Mouse (Mus musculus): ENCODE measurements around the gene Serping1.
"Not testable (repeated sequence)": the region's sequence is repeated elsewhere in the genome, so short reads cannot be mapped to it uniquely, and the experiment has no call there.

Gene Serping1

DNA sequence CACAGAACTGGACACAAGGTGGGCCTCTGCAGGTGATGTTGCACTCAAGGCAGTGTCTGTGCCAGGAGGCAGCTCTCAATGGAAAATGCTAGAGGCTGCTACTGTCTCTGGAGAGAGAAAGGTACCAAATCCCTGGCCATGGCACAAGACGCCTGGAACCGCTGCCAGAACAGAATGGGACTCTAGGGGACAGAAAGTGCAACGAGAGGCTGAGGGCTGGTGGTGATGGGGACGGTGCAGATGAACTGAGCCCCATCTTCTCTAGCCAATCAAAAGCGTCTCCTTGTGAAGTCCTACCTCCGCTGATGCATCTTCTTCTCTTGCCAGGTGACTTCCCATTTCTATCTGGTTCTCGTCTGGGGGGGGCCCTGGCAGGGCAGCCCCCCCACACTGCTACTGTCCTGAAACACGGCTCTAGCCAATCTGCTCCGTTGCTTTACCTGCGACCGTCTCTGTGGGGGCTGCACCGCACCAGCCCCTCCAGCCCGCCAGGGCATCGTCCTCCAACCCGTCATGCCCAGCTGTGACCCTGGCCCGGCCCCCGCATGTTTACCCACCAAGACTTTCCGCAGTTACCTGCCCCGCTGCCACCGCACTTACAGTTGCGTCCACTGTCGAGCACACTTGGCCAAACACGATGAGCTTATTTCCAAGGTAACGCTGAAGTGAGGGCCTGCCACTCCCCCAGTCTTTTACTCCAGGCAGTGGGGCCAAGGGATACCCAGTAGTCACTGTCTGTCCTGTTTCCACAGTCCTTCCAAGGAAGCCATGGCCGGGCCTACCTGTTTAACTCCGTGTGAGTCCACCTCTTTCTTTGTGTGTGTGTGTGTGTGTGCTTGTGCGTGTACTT lies 38.7 kb downstream of the Serping1 start:
- peak; percentile 45 for DNase-seq

DNA sequence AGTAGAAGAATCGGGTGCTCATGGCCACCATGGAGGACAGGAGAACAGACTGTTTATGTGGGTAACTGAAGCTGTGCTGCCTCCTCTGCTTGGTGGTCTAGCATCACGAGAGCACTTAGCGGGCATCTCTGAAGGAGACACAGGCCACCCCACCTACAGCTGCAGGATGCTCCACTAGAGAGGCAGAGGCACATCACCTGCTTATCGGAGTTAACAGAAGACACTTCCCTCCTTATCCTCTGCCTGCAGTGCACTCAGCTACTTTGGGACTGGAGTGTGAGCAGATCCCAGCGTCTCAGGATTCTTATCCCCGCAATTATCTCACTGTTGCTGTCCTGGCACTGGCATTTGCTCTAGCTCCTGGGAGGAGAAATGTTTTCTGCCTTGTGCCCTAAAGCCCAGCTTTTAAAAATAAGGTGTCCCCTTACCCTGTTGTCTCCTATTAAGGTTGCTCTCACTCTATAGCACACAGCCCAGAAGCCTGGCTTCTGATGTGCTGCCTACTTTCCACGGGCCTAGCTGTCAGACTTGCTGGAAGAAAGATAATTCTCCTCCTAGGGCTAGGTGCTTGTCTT lies 39.8 kb downstream of the Serping1 start:
- DNase-seq, result peak; percentile 89

DNA sequence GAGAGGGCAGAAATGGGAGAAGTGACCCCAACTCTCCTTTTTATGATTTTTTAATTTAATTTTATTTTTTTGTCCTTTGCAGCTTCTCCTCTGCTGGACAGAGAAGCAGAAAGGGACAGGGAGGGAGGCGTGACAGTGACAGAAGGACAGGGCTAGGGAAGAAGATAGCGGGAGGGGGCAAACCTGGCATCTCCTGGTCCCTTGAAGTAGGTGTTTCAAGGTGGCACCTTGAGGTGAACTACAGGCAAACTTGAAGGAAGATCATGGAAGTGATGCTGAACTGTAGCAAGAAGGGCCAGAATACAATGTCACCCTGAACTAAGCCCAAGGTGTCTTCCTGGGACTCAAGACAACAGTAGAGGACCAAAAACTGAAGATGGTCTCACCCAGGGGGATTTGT lies 40.3 kb downstream of the Serping1 start:
- DNase-seq, result peak; percentile 60

DNA sequence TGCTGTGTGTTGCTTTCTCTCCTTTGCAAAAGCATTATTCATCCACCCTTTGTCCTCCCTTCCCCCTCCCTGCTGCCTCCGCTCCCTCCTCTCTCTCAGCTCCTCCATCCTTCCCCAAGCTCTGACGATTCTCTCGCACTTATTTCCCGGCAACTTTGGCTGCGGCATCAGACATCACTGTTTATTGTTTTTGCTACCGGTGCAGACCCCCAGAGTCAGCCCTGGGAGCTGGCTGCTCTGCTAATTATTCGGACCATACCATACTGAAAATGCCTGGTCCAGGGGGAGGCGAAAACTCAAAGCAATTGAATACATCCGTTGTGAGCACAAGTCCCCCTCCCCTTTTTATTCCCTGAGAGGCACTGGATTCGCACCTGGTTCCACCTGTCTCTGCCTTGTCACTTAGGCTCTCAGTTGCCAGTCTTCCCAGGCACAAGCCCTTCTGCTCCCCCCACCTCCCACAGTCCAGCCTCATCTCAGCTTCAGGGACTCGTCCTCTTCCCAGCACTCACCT lies 40.8 kb downstream of the Serping1 start:
- peak; percentile 51 for DNase-seq

DNA sequence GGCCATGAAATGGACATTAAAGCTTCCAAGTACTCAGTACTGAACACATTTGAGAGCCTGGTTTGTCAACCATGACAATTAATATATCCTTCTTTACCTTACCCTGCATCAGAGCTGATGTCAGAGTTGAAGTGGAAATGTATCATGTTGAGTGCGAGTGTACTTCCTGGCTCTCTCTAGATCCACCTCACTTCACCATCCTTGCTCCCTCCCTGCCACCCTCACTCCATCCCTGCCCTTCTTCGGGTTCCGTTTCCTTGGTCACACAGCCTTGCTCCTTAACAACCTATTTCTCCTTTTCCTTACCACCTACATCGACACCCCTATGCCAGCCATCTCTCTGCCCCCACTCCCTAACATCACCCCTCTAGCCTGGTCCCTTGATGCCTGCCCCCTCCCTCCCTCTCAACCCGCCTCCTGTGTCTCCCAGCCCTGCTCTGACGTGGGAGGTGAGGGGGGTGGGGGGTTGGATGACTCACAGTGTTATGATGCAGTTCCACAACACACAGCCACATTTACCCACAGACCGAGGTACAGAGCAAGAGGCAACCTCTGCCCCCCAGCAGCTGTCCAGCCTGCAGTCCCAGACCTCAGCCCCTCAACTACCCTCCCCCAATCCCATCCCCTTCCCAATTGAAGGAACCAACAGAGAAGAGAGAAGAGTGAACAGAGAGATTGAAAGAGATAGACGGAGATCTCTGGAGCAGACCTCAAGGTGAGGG lies 41.5 kb downstream of the Serping1 start, which contains the start of gene Ypel4:
Gene Ypel4, plus strand, starts transcription at position 480 of the 722 bp plus-strand sequence.
- DNase-seq, result peak; percentile 88

DNA sequence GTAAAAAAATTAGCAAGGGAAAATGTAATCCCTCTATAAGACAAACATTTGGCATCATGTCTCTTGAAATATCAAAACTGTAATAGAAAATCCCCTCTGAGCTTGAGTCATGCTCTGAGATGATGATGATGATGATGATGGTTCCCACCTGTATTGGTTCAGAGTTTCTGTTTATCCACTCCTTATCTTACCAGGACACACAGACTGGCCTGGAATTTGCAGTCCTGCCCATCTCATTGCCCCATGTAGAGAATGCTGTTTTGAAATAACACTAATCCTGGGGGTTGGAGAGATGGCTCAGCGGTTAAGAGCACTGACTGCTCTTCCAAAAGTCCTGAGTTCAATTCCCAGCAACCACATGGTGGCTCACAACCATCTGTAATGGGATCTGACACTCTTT lies 42.9 kb downstream of the Serping1 start:
- peak; percentile 51 for DNase-seq

DNA sequence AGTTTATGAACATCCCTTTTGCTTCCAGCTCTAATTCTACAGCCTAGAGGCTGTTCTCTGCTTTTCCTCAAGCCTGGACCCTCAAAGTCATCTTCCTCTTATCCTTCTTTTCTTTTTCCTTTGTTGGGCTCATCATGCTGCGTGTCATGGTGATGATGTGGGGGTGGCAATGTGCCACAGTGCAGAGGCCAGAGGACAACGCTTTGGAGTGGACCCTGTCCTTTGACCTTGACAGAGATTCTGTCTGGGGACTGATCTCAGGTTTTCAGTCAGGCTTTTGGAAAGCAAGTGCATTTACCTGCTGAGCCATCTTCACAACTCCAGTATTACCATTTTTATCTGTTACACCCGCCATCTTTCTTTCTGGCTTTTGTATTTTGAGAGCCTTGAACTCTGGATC lies 44.0 kb downstream of the Serping1 start:
- DNase-seq, result no peak

DNA sequence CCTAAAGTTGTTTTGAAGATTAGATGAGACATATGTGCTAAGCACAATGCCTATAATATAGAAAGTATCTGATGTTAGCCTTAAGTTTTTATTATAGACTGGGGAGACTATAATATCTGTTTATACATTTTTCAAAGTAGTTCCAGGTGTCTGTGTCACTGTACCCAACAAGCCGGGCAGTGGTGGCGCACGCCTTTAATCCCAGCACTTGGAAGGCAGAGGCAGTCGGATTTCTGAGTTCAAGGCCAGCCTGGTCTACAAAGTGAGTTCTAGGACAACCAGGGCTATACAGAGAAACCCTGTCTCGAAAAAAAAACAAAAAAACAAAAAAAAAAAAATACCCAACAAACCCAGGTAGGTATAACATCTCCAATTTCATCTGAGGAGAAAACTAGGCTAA lies 47.1 kb downstream of the Serping1 start:
- not testable (repeated sequence) for DNase-seq

DNA sequence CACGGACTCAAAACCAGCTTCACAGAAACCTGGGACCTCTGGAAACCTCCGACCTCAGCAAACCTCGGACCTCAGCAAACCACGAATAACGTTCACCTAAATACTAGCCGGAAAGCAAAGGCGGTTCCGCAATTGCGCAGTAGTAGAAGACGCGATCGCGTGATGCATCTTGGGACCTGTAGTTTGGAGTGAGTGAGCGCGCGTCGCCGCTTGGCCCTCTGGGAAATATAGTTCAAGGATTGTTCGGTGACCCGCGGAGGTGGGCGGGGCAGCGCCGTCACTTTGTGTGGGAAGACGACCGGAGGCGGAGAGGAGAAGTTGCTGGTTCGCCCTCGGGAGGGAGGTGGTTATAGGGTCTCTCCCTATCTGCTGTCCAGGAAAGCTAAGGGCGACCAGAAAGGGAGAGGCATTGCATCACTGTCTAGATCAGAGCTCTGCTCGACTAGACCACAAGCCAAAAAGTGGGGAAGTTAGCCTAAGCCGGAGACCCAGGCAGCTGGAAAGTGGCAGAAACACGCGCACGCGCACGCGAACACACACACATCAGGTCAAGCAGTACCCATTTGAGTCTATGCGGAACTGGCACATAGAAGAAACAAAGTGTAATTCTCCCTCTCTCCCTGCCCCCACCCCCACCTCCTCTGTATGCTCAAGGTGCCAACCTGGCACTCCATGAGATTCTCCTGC lies 47.9 kb downstream of the Serping1 start, which contains the start of gene Clp1:
Gene Clp1, minus strand, starts transcription at position 179 of the 687 bp plus-strand sequence.
- DNase-seq, result peak; percentile 98

DNA sequence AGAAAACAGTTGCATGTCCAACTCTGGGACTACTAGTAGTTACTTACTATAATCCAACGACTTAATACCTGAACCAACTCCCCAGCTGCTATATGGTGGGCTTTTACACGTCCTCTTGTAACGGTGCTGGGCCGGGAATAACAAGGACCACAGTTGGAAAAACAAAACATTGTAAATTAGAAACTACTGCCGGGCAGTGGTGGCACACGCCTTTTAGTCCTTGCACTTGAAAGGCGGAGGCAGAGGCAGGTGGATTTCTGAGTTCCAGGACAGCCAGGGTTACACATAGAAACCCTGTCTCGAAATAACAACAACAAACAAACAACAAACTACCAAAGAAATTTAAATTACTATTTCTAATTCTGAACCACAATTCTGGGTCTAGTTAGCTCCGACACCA lies 48.5 kb downstream of the Serping1 start:
- DNase-seq, result no peak

DNA sequence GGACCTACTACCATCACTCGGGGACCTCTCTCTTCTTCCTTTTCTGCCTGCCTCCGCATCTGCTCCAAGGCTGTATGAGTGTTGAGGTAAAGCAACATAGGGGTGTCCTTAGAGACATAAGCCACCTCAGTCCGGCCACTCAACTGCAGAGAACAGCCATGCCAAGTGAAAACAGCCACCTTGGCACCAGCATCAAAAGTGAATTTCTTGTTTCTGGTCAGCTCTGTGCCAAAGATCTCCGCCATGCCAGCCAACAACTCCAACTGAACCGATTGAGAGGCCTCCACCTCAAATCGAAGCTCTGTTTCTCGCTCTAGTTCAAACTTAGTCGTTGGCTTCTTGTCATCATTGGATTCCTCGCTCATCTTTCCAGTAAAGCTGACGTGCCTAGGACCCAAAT lies 49.5 kb downstream of the Serping1 start:
- DNase-seq, result no peak

DNA sequence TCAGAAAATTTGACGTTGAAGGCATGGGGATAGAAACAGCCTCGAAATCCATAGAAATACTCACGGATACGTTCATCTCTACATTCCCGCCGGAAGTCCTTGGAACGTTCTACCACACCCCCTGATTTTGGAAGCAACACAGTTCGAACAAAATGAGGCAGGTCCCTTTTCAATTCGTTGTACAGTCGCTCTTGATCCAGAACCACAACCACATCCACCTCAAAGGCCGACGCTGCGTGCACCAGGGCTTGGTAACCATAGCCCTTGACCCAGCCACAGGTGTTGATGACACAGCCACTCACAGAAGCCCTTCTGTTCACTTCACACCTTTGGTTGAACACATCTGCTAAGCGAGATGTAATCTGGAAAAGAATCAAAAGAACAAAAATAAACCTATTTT lies 51.4 kb downstream of the Serping1 start:
- no peak for DNase-seq

DNA sequence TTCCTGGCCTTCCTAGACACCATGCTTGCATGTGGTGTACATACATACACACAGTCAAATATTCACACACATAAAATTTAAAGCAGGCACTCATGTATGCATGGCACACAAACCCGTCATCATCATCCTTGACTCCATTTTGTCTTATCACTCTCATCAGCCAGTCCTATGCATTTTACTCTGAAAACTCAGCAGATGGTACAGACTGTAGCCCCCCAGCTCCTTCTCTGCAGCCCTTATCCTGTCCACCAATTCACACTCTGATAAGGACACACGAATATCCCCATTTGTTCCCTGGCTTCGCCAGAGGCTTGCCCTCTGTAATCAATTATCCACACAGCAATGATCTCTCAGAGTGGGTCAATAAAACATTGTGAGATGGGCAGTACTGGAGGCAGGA lies 54.1 kb downstream of the Serping1 start:
- DNase-seq, result no peak

DNA sequence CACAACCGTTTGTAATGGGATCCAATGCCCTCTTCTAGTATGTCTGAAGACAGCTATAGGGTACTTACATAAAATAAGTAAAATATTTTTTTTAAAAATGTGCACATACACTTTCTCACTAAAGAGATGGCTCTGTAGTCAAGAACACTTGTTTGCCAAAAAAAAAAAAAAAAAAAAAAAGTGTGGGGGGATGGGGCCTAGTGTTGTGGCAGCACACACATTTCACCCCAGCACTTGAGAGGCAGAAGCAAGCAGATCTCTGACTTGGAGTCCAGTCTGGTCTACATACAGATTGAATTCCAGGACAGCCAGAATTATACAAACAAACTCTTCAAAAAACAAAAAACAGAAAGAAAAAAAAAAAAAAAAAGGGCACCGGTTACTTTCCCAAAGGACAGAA lies 54.5 kb downstream of the Serping1 start:
- no peak for DNase-seq

DNA sequence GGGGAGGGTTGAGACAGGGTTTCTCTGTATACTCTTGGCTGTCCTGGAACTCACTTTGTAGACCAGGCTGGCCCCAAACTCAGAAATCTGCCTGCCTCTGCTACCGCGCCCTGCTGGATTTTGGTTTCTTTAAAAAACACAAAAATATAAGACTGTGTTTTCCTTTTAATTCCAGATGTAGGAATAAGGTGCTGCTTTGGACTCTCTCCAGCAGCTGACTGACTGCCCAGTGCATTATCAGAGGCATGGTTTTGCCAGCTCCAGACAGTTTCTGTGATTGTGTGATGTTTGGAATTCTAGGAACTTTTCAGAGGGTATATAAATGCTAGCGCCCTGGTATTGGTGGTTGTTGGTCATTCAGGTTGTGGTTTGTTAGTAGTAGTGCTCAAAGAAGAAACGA lies 57.9 kb downstream of the Serping1 start:
- DNase-seq, result no peak

DNA sequence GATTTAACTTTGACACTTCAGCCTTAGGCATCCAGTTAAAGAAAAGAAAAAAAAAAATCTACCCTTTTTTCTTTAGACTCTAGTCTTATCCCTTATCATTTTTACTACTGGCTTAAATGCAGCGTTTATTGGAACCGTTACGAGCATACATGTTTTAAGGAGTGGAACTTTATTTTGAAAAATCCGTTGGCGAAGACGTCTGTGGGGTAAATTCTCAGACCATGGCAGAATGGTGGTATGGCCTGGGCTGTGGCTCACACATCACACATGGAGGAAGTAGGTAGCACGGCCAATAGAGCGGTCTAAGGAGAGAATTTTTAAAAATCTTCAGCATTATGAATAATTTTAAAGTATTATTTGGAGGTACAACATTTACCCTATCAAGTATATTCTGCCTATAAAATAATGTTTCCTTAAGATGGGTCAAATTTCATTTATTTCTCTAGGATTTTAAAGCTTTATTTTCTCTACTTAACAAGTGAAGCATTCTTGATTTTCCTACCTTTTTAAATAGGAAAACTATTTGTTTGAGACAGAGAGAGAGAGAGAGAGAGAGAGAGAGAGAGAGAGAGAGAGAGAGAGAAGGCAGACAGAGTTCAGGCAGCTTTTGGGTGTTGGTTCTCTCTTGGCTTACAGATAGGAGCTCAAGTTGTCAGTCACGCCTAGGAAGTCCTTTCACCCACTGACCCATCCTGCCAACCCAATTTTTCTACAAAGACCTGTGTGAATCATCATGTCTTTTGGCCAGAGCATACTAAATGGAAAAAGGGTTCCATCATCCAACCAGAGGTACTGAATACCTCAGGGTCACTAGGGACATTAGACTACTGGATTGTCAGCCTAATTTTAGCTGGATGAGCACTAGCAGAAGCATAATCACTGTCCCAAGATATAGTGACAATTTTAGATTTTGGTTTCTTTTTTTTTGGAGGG lies 58.6 kb downstream of the Serping1 start:
- DNase-seq, result peak; percentile 48

DNA sequence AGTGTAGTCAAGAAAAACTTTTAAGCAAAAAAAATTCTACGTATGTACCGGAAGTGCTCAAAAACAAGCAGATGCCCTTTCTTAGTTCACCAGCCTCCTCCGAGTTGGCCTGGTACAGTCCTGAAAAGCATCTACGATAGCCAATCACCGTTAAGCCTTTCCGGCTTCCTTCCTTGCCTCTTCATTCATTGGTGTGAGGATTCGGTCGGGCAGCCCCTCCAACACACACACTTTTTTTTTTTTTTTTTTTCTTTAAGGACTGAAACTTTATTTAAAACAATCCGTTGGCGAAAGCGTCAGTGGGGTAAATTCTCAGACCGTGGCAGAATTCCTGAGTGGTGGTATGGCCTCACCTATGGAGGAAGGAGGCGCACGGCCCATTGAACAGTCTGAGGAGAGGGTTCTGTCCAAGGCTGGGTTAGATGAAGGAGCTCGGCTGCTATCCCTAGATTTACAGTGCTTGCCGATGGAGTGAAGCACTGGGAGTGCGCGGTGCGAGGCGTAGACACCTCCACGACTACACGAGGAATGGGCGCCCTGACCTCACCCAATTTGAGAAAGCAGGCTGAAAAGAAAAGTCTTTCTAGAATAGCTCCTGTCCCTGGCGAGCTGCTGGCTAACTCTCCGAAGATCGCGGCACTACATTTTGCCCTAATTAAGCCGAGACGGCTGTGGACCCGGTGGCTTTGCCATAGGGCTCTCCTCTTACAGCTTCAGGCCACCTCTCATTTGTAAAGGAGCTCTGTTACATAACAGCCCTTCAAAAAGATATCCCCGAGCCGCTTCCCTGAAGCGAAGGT lies 59.5 kb downstream of the Serping1 start:
- peak; percentile 86 for DNase-seq

Data from liver (tissue).